Mouse (Mus musculus): ENCODE results near the gene Cyth4. TPM values are rescaled to one million over a fixed set of nuclear protein-coding genes. Genes with fewer than 3 reads are reported as not detected.

Cyth4 gene
- polyA plus RNA-seq, 1 experiment from 2014 or later, result 7.0 TPM

- Histone ChIP-seq H3K9ac (no peak overlapping the region), H3K27ac (replicated peaks) (no peak overlapping the region)
- WGBS, result 92% methylated on average over 4 of the region's 4 CpGs
These were observed 7.9 kb upstream of the Cyth4 start for GRCm38 (mm10) chr15:78588900-78589299.

DNA sequence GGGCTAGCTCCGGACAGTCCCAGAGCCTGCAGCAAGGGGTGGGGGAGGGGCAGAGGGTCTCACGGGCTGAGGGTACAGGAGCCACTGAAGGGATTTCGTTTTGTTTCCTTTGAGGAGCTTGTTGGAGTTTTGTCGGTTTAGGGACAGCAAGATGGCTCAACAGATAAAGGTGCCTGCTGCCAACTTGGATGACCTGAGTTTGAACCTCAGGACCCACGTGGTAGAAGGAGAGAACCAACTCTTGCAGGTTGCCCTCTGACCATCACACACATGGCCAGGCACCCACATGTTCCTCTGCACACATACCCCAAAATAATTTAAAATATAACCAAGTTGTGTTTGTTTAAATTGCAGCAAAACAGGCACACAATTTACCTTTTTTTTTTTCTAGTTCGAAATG, 6.9 kb upstream of the Cyth4 start:
- Histone ChIP-seq H3K4me2 (no peak overlapping the region), H3K27ac (replicated peaks) (no peak overlapping the region), H3K4me1 (replicated peaks) (peaks cover 4% of the 10 kb centered on the region), H3K4me3 (no peak overlapping the region), H3K27me3 (no peaks in the 10 kb centered on the region), H3K9ac (no peak overlapping the region), H3K36me3 (no peaks in the 10 kb centered on the region), H3K9me3 (no peaks in the 10 kb centered on the region)
- ATAC-seq (ENCODE audit: low FRiP score, low read depth), result no peak
- WGBS, result 85% methylated on average over 6 of the region's 6 CpGs

More at GRCm38 (mm10) chr15:78588900-78589299, 7.9 kb upstream of the Cyth4 start:
- Histone ChIP-seq H3K4me2 (no peak overlapping the region), H3K4me3 (no peak overlapping the region), H3K9me3 (no peaks in the 10 kb centered on the region), H3K36me3 (no peaks in the 10 kb centered on the region), H3K27me3 (no peaks in the 10 kb centered on the region), H3K4me1 (replicated peaks) (peaks cover 4% of the 10 kb centered on the region)
- no peak for ATAC-seq (ENCODE audit: low FRiP score, low read depth)

DNA sequence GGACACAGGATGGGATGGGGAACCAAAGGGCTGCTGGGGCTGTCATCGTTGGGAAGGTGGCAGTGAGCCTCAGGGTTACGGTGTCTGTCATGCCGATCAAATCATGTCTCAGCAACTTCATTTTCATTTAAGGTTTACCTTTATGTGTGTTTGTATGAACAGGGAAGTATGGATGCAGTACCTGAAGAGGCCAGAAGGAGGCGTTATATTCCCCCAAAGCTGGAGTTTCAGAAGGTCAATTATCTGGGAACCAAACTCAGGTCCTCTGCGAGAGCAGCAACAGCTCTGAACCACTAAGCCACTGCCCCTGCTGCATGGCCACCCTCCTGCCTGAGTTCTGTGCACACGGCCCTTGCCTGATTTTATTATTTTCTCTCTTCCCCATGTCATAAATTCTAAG, 6.1 kb upstream of the Cyth4 start:
- H3K9me3 ChIP-seq, result no peaks in the 10 kb centered on the region
- WGBS, result 81% methylated on average over 6 of the region's 6 CpGs
- no peak overlapping the region for H3K4me3 ChIP-seq
- no peak overlapping the region for H3K27ac ChIP-seq (replicated peaks)
- peaks cover 4% of the 10 kb centered on the region for H3K4me1 ChIP-seq (replicated peaks)
- no peak for ATAC-seq (ENCODE audit: low FRiP score, low read depth)
- H3K9ac ChIP-seq, result no peak overlapping the region
- no peak overlapping the region for H3K4me2 ChIP-seq
- H3K36me3 ChIP-seq, result no peaks in the 10 kb centered on the region
- no peaks in the 10 kb centered on the region for H3K27me3 ChIP-seq

DNA sequence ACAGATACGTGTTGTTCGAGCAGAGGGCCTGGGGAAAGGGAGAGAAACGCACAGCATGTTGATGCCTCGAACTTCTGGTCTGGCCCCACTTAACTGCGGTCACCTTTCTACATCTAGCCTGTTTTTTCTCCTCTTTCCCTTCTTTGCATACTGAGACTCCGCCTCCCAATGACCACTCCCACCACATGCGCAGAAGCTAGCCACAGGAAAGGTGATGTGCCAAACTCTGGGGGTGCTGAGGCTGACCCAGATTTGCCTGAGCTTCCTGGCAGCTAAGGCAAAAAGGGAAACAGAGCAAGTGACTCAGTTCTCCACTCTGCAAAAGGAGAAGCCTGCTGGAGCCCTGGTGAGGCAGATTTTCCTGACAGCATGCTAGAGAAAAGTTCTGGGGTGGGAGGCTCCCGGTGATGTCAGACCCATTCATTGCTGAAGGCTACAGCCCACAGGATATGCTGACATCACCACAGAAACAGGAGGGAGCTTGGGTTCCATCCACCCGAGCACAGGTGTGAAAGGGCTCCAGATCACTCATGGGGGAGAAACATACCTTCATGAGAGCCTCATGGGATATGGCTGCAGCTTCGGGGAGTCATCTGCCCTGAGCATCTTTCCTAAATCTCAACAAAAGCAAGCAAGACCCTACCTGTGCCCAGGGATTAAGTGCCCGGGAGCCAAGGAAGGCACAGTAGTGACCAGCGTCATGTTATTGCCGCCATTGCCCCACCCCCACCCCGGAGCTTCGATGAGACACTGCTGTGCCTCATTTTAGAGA, 5.0 kb upstream of the Cyth4 start:
- 63% methylated on average over 15 of the region's 15 CpGs for WGBS
- peaks cover 4% of the 10 kb centered on the region for H3K4me1 ChIP-seq (replicated peaks)
- ATAC-seq (ENCODE audit: low FRiP score, low read depth), result no peak
- no peaks in the 10 kb centered on the region for H3K36me3 ChIP-seq
- H3K27ac ChIP-seq (replicated peaks), result no peak overlapping the region
- H3K9ac ChIP-seq, result no peak overlapping the region
- H3K4me3 ChIP-seq, result no peak overlapping the region
- no peaks in the 10 kb centered on the region for H3K27me3 ChIP-seq
- no peaks in the 10 kb centered on the region for H3K9me3 ChIP-seq
- H3K4me2 ChIP-seq, result no peak overlapping the region

- Histone ChIP-seq H3K4me1 (replicated peaks) (peaks cover 3% of the 10 kb centered on the region), H3K27me3 (no peaks in the 10 kb centered on the region), H3K9me3 (no peaks in the 10 kb centered on the region), H3K4me3 (no peak overlapping the region), H3K4me2 (no peak overlapping the region), H3K9ac (no peak overlapping the region), H3K27ac (replicated peaks) (no peak overlapping the region), H3K36me3 (no peaks in the 10 kb centered on the region)
- WGBS, result 76% methylated on average over 14 of the region's 14 CpGs
- ATAC-seq (ENCODE audit: low FRiP score, low read depth), result no peak
These were observed 4.3 kb upstream of the Cyth4 start for GRCm38 (mm10) chr15:78592452-78592968.

- H3K4me2 ChIP-seq, result no peak overlapping the region
- no peak overlapping the region for H3K9ac ChIP-seq
- no peak overlapping the region for H3K4me3 ChIP-seq
- H3K4me1 ChIP-seq (replicated peaks), result no peaks in the 10 kb centered on the region
- 88% methylated on average over 7 of the region's 7 CpGs for WGBS
- H3K27ac ChIP-seq (replicated peaks), result no peak overlapping the region
- no peak for ATAC-seq (ENCODE audit: low FRiP score, low read depth)
- H3K27me3 ChIP-seq, result no peaks in the 10 kb centered on the region
- H3K9me3 ChIP-seq, result no peaks in the 10 kb centered on the region
- no peaks in the 10 kb centered on the region for H3K36me3 ChIP-seq
These were observed 2.9 kb upstream of the Cyth4 start for GRCm38 (mm10) chr15:78593896-78594425.

GRCm38 (mm10) chr15:78594831-78595230, 2.0 kb upstream of the Cyth4 start:
- WGBS, result 93% methylated on average over 2 of the region's 2 CpGs
- H3K4me1 ChIP-seq (replicated peaks), result no peaks in the 10 kb centered on the region
- no peaks in the 10 kb centered on the region for H3K27me3 ChIP-seq
- no peak overlapping the region for H3K27ac ChIP-seq (replicated peaks)
- no peak overlapping the region for H3K4me3 ChIP-seq
- H3K4me2 ChIP-seq, result no peak overlapping the region
- H3K9me3 ChIP-seq, result no peaks in the 10 kb centered on the region
- no peaks in the 10 kb centered on the region for H3K36me3 ChIP-seq
- ATAC-seq (ENCODE audit: low FRiP score, low read depth), result no peak
- no peak overlapping the region for H3K9ac ChIP-seq

DNA sequence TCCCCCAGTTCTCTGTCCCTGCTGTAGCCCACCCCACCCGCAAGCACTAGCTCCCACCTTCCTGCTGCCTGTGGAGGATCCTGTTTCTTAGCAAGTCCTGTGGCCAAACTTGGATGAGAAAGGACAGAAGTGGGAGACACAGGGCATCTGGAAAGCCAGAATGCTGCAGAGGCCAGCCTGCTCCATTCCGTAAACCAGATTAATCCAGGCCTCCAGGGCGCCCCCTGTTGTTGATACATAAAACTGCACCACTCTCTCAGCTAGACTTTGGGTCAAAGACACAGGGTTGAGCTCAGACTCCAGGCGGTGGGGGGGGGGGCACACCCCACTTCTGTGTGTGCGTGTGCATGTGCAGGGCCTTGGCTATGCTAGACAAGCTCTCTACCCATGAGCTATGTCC, 1.4 kb upstream of the Cyth4 start:
- 71% methylated on average over 5 of the region's 5 CpGs for WGBS
- Histone ChIP-seq H3K27ac (replicated peaks) (no peak overlapping the region), H3K4me2 (no peak overlapping the region), H3K4me3 (no peak overlapping the region), H3K36me3 (no peaks in the 10 kb centered on the region), H3K4me1 (replicated peaks) (no peaks in the 10 kb centered on the region), H3K27me3 (no peaks in the 10 kb centered on the region), H3K9ac (no peak overlapping the region), H3K9me3 (no peaks in the 10 kb centered on the region)
- no peak for ATAC-seq (ENCODE audit: low FRiP score, low read depth)

- H3K4me2 ChIP-seq, result no peak overlapping the region
- no peak for ATAC-seq (ENCODE audit: low FRiP score, low read depth)
- H3K4me1 ChIP-seq (replicated peaks), result no peaks in the 10 kb centered on the region
- no peak overlapping the region for H3K9ac ChIP-seq
- 86% methylated on average over 6 of the region's 6 CpGs for WGBS
- H3K36me3 ChIP-seq, result no peaks in the 10 kb centered on the region
- H3K27me3 ChIP-seq, result no peaks in the 10 kb centered on the region
- no peak overlapping the region for H3K4me3 ChIP-seq
- H3K9me3 ChIP-seq, result no peaks in the 10 kb centered on the region
- H3K27ac ChIP-seq (replicated peaks), result no peak overlapping the region
These were observed 343 bp upstream of the Cyth4 start for GRCm38 (mm10) chr15:78596504-78596903.

DNA sequence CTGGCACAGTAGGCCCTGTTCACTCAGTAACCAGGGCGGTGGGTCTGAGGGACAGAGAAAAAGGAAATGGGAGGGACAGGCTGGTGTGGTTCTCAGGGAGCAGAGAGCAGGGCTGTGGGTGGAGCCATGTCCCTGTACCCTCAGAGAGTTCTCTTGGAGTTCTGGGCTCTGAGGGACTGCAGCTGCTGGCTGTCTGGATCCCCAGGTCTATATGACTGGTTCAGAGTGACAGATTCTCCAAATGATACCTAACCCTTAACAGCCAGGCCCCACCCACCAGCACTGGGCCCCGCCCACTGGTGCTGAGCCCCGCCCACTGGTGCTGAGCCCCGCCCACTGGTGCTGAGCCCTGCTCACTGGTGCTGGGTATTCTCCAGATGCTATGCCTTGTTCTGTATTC, 882 bp downstream of the Cyth4 start:
- 56% methylated on average over 4 of the region's 4 CpGs for WGBS
- no peak overlapping the region for H3K9ac ChIP-seq

GRCm38 (mm10) chr15:78599124-78599523, 2.3 kb downstream of the Cyth4 start:
- whole genome bisulfite sequencing, result 87% methylated on average over 6 of the region's 6 CpGs
- Histone ChIP-seq H3K9ac (no peak overlapping the region), H3K4me3 (no peak overlapping the region), H3K27me3 (no peaks in the 10 kb centered on the region), H3K36me3 (no peaks in the 10 kb centered on the region), H3K4me1 (replicated peaks) (no peaks in the 10 kb centered on the region), H3K9me3 (no peaks in the 10 kb centered on the region), H3K4me2 (no peak overlapping the region), H3K27ac (replicated peaks) (no peak overlapping the region)
- ATAC-seq (ENCODE audit: low FRiP score, low read depth), result no peak

More for the DNA sequence above, 882 bp downstream of the Cyth4 start:
- no peak for ATAC-seq (ENCODE audit: low FRiP score, low read depth)
- H3K4me1 ChIP-seq (replicated peaks), result no peaks in the 10 kb centered on the region
- H3K36me3 ChIP-seq, result no peaks in the 10 kb centered on the region
- no peaks in the 10 kb centered on the region for H3K9me3 ChIP-seq
- H3K27me3 ChIP-seq, result no peaks in the 10 kb centered on the region
- H3K4me2 ChIP-seq, result no peak overlapping the region
- no peak overlapping the region for H3K4me3 ChIP-seq
- H3K27ac ChIP-seq (replicated peaks), result no peak overlapping the region

DNA sequence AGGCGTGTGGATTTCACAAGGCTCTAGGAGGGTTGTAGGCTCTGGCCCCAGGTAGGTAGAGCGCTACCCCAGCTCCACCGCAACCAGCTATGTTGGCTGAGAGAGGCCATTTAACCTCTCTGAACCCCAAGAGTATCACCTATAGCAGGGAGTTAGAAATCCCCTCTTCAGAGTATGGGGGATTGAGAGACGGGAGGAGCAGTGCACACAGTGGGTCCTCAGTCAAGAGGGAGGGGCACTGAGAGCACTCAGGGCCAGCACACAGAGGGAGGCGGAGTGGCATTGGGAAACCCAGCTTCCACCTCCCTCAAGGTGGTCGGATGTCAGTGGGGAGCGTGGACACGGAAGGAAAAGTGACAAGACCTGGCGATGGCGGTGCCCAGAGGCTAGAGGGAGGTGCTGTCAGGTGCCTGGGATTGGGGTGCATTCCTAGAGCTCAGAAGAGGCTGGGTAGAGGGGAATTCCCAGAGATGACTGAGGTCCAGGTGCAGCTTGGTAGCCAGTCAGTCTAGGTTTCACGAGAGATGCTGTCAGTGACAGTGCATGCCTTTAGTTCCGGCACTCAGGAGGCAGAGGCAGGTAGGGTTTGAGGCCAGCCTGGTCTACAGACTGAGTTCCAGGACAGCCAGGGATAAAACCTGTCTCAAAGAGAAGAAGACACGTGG, 2.8 kb downstream of the Cyth4 start:
- Histone ChIP-seq H3K4me2 (no peak overlapping the region), H3K36me3 (no peaks in the 10 kb centered on the region), H3K27ac (replicated peaks) (no peak overlapping the region), H3K4me1 (replicated peaks) (no peaks in the 10 kb centered on the region), H3K9ac (no peak overlapping the region), H3K9me3 (no peaks in the 10 kb centered on the region), H3K27me3 (no peaks in the 10 kb centered on the region), H3K4me3 (no peak overlapping the region)
- no peak for ATAC-seq (ENCODE audit: low FRiP score, low read depth)
- WGBS, result 79% methylated on average over 13 of the region's 13 CpGs
